Mouse (Mus musculus) subcutaneous adipose tissue, adult 2 months (tissue): ENCODE measurements around the gene Fam196a. TPM values are rescaled to one million over a fixed set of nuclear protein-coding genes. Genes with fewer than 3 reads are reported as not detected.

Experiments
- polyA plus RNA-seq: library from polyadenylated mRNA; depleted of rRNA; stranded (reverse); fragments of >200 nt; gene quantifications from 2 replicates; pipeline ENCODE4 v1.2.3, GENCODE M21; 2012; ENCODE audit warnings: low replicate concordance; rRNA removed

Gene Fam196a
- 0.06 TPM in 2 replicates for polyA plus RNA-seq

GRCm38 (mm10) chr7:134937927-134938609 lies at the start of gene Fam196a:
Gene Fam196a (minus strand): TSS chr7:134938430.

